Mouse (Mus musculus) urinary bladder, adult 18-20 months (tissue): ENCODE results near the gene Mcm2.
A peak's percentile ranks its signal among the peaks of the same experiment; 100 is the strongest.

Experiments used
- DNase-seq, 2 experiments: peaks; one replicate each; pipeline ENCODE4 v3.0.0; 2022; ENCODE audit warnings: low spot score in 2 of 2, mixed read lengths in 2 of 2

Mcm2 gene

GRCm38 (mm10) chr6:88847571-88847970 lies 51.0 kb downstream of the Mcm2 start:
- DNase-seq: no peak

GRCm38 (mm10) chr6:88844901-88845565 lies 53.5 kb downstream of the Mcm2 start:
- no peak for DNase-seq

DNA sequence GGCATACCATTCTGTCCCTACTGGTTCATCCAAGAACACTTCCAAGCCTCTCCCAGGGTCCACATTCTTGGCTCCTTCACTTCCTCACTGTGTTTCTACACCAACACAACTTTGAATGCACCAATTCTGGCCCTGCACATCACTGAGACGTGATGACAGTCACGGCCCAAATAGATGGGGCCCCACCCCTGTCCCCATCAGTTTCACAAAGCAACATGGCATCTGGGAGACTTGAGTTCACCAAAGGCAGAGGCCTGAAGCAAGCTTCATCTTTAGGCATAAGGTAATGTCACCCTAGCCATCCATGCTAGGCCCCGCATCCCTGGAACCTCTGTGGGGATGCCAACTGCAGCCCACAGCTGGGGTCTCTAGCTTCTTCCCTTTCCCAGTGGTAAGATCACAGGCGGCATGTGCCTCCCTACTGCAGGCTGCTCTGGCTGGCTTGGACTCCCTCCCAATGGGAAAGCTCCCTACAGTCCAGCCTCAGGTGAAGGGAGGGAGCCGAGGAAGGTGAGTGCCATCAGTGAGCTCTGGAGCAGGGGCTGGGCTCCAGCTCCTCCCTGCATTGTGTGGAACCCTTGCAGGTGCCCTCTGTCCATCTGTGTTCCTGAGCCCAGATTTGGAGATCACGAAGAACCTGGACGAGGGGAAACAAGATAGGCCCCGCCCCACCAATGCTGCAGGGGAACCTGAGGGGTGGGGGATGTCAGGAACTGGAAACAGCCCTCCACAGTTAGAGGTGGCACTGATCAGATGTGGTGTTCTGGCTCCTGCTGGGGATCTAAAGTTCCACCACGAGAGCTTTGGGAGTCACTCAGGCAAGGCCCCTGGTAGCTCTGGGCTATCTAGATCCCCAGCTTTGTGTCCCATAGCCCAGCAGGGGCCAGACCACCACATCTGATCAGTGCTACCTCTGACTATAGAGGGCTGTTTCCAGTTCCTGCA lies 54.5 kb downstream of the Mcm2 start:
- DNase-seq: no peak

DNA sequence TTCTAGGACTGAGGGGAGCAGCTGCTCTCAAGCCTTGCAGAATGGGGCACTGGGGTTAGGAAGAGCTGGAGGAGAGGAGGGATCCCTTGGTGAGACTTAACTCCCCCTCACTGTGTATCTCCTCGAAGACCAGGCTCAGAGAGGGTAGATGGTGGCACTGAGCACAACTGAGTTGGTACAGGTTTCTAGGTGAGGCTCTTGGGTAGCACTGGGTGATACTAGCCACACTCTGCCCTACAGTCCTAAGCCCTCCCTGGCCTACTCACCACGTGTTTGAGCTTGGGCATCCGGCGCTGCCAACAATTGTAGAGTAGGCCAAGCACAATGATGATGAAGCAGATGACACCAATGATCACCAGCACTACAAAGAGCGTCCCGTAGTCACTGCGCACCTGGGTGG lies 55.3 kb downstream of the Mcm2 start:
- DNase-seq: no peak

DNA sequence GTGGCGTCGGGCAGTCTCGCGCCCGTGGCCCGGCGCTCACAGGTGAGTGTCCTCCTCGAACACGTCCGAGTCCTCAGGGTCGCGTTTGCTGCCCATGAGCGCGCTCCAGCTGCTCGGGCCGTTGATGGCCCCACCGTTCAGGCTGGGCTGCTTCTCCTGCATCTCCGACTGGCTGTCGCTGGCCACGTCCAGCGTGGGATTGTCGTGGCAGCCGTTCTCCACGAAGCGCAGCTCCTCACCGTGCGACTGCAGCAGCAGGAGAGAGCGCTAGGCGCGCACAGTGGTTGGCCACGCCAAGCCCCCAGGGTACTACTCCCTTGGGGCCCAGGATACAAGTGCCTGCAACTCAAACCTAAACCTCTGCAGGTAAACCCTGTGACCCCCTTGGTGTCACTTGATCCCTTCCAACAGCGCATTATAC lies 55.8 kb downstream of the Mcm2 start:
- DNase-seq: no peak

DNA sequence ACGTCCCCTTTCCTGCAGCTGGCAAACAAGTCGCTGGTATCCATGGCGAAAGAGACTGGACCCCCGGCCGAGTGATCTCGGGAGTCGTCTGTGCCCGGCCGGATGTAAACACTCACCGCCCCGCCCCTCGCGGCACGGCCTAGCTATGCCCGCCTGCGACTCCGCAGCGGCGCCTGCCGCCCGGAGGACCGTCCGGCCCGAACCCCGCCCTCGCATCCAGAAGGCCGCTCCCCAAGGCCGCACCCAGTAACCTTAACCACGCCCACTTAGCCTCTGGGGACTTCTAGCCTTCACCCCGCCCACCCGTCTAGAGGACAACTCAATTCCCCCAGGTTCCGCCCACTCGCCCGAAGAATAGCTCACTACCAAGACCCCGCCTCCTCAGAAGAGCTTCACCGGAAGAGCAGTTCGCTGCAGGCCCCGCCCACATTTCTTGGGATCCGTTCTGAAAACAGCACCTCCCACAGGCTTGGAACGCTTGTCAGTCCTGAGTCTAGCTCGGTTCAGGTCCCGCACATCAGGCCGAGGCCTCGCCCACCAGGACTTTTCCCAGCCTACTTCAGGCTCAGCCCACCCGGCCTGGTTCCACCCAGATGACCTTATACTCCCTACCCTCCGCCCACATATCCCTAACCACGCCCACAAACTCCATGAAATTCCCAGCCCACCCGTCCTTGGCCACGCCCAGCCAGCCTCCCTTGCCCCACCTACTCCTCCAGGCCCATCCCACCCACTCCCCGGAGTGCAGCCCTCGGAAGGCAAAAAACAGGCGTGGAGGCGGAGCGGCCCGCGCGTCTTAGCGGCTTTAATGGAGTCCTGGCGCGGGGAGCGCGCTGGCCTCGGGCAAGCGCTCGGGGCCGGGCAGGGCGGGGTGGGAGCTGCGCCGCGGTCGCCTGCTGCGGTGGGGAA lies 56.5 kb downstream of the Mcm2 start, which contains the start of gene Abtb1:
Abtb1 (minus strand) TSS at position 204 of the 909 bp plus-strand sequence.
- DNase-seq: peak; percentile 99

DNA sequence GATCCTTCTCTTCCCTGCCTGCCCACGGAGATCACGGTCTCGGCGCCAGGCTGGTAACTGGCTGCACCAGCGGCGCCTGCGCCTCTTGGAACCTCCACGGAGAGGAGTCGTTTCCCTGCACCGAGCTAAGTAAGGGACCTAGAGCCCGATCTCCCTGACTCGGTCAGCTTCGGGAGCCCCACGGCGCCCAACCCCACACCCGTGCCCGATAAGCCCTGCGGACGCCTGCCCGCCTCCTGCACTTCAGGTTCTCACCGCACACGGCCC lies 57.1 kb downstream of the Mcm2 start:
- DNase-seq: no peak

GRCm38 (mm10) chr6:88840791-88841513 lies 57.6 kb downstream of the Mcm2 start:
- no peak for DNase-seq

DNA sequence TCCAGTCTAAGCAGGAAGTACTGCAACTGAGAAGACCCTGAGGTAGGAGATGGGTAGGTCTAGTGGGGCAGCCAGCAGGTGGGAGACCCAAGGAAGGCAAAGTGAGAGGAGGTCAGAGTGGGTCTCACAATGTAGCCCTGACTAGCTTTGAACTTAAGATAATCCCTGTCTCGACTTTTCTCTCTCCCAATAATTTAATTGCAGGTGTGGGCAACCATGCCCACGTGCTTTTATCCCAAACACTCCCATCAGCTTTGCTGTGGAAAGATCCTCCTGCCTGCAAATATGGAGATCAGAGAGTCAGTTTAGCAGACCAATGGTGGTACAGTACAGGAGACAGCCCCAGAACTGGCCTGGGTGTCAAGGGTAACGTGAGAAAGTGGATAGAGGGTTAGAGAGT lies 58.4 kb downstream of the Mcm2 start:
- no peak for DNase-seq

DNA sequence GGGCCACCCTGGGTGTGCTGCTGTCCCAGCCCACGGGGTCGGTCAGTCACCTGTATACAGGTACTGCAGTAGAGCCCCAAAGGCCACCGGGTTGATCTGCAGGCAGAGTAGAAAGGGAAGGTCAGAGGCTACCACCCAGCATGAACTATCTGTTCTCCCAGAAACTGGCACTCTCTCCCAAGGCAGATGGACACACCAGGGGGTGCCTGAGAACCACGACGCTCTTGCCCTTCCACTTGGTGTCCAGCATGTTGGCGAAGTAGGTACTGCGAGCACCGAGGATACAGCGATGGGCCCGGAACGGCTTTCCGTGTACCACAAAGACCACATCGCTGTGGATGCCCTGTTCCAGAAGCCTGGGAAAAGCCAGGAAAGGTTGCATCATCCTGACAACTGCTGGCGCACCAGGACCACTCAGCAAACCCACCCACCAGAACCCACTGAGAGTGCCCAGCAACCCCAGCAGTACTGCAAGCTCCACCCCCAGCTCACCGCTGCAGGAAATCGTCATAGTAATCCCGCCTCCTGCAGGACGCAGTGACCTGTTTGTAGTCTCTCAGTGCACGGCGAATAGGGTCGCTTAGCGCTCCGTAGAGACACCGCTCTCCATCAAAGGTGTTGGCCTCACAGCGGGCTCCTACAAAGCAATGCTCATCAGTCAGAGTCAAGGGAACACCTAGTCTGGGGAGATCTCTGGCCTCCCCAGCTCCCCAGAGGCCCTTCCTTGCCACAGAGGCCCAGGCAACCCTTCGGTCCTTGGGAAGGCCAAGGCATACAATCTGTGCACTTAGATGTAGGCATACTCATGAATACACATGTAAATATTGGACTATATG lies 59.2 kb downstream of the Mcm2 start:
- no peak for DNase-seq

DNA sequence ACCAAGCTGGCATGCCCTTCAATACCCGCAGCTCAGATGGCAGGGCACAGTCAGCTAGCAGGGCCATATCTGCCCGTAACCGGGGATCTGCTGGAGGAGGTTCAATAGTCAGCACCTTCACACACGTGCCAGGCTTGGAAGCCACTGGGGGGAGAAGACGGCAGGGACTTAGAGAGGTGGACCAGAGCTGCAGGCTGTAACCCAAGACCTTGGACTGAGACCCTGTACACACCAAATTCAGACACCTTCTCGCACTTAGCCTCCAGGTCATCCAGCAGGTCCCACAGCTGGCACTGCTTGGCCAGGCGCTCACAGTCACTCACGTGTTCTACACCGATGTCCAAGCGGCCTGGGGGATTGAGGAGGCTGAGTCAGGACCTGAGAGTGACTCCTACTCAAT lies 60.0 kb downstream of the Mcm2 start:
- DNase-seq: no peak

GRCm38 (mm10) chr6:88837999-88838398 lies 60.6 kb downstream of the Mcm2 start:
- DNase-seq: no peak

DNA sequence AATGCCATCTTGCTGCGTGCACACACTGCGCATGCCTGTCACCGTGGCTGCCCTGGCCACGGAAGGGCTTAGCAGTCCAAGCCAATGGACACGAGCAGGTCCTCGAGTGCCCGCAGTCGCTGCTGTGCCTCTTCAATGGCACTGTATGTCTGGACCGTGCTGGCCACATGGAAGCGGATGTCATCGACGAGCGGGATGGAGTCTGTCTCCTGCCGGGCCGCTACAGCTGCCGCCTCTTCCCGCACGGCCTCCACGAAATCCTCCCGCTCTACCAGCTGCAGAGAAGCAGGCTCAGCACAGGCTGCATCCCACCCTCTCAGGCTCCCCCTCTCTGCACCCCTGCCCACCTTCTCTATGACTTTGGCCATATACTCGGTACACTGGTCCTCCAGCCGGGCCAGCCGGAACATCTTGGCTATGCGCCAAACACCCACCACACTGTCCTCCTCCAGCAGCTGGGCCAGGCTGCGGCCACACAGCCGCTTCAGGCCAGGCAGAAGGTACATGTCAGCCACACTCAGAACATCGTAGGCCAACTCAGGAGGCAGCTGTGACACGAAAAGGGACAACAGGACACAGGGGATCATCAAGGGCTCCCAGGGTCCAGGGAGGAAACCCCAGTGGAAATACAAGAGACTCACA lies 62.3 kb downstream of the Mcm2 start:
- DNase-seq: no peak

DNA sequence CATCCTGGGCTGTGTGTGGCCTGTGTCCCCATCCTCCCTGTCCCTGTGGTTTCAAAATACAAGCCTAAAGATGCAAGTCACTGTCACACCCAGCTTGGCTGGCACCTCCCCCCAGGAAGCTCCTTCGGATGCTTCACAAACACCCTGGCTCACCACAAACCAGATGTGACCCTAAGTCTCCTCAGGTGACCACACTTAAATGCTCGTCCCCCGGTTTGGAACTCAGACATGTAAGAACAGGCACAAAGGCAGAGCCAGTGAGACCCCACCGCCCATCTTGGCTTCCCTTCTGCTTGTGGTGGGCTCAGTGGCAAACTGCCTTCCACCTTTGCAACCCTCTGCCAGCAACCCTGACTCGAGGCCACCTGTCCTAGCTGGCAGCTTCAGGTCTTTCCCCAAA lies 63.5 kb downstream of the Mcm2 start:
- DNase-seq: no peak
